Mouse (Mus musculus) left cerebral cortex, adult 2 months (tissue): ENCODE measurements at regions not wholly inside any gene's neighbourhood (a gene's known extent, or its start where the extent isn't known, plus 50 kb on each side); places are given as distances from the start of the nearest gene placed in this dataset.

Experiments
- DNase-seq, 2 experiments: peaks; one replicate each; pipeline ENCODE4 v3.0.0; 2021 to 2022; ENCODE audit warnings: low spot score in 2 of 2, mixed read lengths in 1 of 2; ENCODE audit errors: extremely low spot score in 1 of 2
- H3K27ac ChIP-seq: fragments of 200-600 bp; 2 replicates; pipeline ENCODE4 v1.8.1; 2022
- H3K4me3 ChIP-seq: fragments of 200-600 bp; 2 replicates; pipeline ENCODE4 v1.8.1; 2022
- CTCF ChIP-seq: fragments of 200-600 bp; IDR thresholded peaks from 2 replicates; pipeline ENCODE4 v1.8.1; 2022; ENCODE audit warnings: antibody characterized with exemption, mild to moderate bottlenecking, moderate library complexity
- intact Hi-C: fragments of 180-260 bp; cut with DNase I; formaldehyde crosslinking; loops from one replicate; pipeline ENCODE4 v1.15.1; 2025

DNA sequence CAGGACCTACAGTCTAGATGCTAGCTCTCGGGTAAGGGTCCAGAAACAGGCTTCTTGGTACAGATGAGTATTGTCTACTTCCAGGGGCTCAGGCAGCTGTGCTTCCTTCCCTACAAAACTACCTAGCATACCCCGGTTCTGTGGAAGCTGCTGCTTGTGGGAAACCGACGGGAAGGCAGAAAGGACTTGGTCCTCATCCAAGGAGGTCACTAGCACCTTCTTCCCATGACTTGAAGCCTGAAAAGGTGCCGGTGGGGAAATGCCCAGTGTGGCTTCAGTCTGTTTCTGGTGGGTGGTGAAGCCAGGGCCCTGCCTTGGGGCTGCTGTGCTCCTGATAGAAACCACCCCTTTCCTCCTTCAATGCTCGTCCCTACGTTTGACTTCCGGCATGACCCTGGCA, 107.5 kb downstream of the Tex29 start:
- intact Hi-C loops, result no loop called here
- Histone ChIP-seq H3K4me3 (no peak overlapping the region), H3K27ac (no peak overlapping the region)
- TF ChIP-seq CTCF, result no peak
- no peak for DNase-seq

DNA sequence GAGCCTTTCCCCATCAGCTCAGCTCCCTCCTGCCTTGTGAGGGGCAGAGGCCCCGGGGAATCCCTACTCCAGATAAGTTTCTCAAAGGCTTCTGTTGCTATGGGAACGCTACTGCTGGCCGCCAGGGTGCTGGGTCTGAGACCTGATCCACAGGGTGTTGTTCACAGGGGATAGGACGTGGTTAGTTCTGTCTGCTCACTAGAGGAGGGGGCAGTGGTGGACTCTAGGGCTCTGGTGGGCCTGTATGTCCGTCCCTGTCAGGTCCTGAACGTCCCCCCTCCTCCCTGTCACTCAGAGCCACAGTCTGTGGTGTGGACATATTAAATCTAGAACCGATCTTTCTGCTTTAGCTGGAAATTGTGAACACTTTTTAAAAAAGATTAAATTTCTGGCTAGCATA, 116.0 kb downstream of the Tex29 start:
- intact Hi-C loops, result loop anchor here (2.0 kb wide), 1 partner anchor 723 kb away; no protein-coding TSS in a partner anchor
- peak in 1 of 2 experiments; percentile 6 for DNase-seq
- no peak overlapping the region for H3K27ac ChIP-seq
- no peak overlapping the region for H3K4me3 ChIP-seq
- no peak for TF ChIP-seq CTCF

DNA sequence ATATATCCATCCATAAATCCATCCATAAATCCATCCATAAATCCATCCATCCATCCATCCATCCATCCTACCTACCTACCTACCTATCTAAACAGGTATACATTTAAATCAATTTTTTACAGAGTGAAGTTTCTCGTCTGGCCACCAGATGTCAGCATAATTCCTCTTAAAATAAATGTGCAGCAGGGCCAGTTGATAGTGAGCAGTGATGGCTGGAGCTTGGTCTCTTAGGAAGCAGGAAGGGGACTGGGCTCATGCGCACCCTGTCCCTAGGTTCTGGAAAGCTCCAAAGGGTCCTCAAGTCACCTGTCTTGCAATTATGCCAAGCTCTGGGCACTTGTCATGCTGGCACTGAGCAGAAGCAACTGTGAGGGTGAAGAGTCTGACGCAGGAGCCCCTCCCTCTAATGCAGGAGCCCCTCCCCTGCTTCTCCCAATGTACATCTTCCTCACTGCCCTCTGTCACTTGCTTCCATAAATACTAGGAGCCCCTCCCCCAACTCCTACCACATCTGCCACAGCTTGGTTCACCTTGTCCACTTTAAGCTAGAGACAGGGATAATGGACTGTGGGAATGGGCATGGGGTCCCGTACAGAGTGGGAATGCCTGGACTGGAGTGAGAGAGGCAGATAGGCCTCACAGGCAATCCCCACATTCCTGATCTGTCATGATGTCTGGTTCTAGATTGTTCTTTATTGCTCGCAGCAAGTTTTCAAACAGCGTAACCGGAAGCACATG, 116.9 kb downstream of the Tex29 start:
- peak; percentile 37 to 52 for DNase-seq
- no peak overlapping the region for H3K27ac ChIP-seq
- intact Hi-C loops, result loop anchor here (1.0 to 2.0 kb wide), 3 partner anchors 607 to 722 kb away; no protein-coding TSS in a partner anchor
- peak; percentile 70 for TF ChIP-seq CTCF
- no peak overlapping the region for H3K4me3 ChIP-seq

DNA sequence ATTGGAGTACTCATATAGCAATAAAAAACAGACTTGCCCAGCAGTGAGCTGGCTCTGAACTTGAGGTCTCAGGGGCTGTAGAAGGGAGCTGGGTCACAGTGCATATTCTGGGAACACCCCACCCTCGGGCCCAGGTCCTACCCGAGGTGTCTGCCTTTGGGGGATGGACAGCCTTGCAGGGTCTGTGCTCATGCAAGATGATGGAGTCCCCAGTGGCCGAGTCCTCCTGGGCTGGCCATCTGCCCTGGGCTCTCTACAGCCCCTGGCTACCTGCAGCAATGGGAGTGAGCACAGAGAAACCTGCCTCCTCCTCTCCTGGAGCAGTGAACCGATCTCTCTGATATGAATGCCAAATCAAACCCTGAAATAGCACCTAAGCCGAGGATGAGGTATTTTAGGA, 117.9 kb downstream of the Tex29 start:
- TF ChIP-seq CTCF, result no peak
- Histone ChIP-seq H3K4me3 (no peak overlapping the region), H3K27ac (no peak overlapping the region)
- no peak for DNase-seq
- intact Hi-C loops, result loop anchor here (2.0 kb wide), 1 partner anchor 431 kb away; no protein-coding TSS in a partner anchor

DNA sequence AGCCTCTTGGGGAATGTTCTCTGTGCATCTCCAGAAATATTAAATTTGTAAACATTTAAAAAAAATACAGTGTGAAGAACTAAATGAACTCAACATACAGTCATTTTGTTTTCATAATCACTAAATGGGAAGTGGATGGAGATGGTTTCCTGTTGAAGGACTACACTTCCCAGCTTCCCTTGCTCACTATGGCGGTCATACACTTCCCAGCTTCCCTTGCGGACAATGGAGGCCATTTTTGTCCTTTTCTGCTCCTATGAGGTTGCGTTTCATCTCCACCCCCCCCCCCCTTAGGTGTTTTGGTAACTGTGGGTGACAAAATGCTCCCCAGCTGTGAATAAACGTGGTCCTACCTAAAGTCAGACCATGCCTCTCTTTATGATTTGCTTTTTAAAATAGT, 119.2 kb downstream of the Tex29 start:
- no peak for DNase-seq
- TF ChIP-seq CTCF, result no peak
- intact Hi-C loops, result loop anchor here (2.0 kb wide), 1 partner anchor 429 kb away; no protein-coding TSS in a partner anchor
- Histone ChIP-seq H3K27ac (no peak overlapping the region), H3K4me3 (no peak overlapping the region)

DNA sequence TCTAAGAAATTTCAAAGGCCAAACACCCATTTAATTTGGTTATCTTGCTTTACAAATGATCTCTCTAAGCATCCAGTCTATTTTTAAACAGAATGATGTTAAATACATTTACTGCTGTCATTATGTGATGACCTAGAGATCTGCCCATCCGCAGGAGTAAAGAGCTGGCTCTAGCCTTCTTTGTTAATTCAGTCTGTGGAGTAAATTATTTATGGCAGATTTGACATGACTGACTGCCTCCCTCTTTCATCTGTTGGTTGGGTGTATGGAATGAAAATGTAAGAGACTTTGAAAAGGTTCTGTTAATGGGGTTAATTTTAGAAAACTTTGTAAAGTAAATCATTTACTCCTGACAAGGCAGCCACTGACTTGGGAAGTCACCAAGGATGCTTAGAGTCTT, 123.3 kb downstream of the Tex29 start:
- Histone ChIP-seq H3K27ac (no peak overlapping the region), H3K4me3 (no peak overlapping the region)
- no peak for TF ChIP-seq CTCF
- no peak for DNase-seq
- intact Hi-C loops, result no loop called here

DNA sequence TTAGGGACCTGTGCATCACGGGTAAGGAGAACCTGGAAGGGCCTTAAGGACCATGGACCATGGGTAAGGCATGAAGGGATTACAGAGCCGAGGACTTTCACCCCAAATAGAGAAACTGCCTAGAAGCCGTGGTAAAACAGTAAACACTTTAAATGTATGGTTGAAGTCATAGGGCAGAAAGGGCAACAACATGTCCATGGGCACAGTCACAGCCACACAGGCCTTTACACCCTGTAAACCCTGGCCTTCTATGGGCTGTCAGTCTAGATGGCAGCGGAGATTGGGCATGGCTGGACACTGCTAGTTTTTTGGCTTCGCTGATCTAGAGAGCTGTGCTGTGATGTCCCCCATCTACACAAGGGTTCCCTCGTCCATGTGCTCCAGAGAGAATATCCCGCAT, 127.4 kb downstream of the Tex29 start:
- TF ChIP-seq CTCF, result no peak
- Histone ChIP-seq H3K4me3 (no peak overlapping the region), H3K27ac (no peak overlapping the region)
- intact Hi-C loops, result no loop called here
- DNase-seq, result no peak

DNA sequence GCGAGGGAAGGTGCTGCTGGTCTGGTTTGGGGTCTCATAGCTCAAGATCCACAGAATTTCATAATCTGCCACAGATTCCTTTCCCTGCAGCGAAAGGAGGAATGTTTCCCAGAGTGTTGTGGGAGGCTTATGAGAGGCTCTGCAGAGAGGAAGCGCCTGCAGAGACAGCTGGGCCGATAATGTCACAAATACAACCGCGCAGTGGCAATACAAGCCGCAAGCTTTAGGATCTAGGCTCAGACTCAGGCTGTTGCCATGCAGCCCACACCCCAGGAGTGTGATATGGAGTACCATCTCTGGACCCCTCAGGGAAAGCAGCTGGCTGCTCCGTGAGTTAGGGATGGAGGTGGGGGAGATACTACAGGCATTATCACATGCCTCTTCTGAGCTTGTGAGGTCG, 130.2 kb downstream of the Tex29 start:
- no peak for TF ChIP-seq CTCF
- intact Hi-C loops, result no loop called here
- DNase-seq, result peak in 1 of 2 experiments; percentile 26
- H3K27ac ChIP-seq, result no peak overlapping the region
- no peak overlapping the region for H3K4me3 ChIP-seq

DNA sequence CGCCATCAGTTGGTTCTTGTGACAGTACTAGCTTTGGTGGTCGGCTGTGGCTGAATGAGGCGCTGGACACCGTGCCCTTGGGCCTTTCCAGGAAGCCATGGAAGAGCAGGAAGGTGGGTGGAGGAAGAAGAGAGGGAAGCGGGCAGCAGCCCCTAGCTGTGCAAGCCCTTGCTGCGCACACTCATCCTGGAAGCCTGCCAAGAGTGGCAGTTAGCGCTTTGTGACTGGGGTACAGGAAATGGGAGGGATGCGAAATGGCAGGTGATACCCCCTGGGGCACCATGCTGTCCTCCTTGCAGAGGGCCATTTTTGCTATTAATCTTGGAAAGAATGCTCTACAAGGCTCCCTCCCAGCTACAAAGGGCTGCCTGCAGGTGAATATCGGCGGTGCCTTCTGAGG, 133.2 kb downstream of the Tex29 start:
- intact Hi-C loops, result no loop called here

DNA sequence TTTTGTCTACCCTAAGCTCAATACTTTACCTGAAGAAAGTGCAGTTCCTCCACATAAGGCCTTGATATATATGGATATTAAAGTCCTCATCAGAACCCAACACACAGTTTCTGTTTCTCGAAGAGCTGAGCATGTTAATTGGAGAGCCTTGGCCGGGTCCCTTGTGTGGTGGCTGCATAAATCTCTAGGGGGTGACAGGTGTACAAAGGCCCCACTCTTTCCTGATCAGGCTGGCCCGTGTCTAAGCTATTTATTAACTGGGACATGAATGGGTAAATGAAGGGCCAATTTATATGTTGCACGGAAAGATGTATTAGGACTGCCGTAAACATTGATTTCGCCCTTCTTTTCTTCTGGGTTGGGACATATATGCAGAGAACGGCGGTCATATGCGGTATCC, 136.8 kb downstream of the Tex29 start:
- intact Hi-C loops, result no loop called here

More for the DNA sequence above, 133.2 kb downstream of the Tex29 start:
- no peak for TF ChIP-seq CTCF
- DNase-seq, result no peak
- H3K27ac ChIP-seq, result no peak overlapping the region
- H3K4me3 ChIP-seq, result no peak overlapping the region

DNA sequence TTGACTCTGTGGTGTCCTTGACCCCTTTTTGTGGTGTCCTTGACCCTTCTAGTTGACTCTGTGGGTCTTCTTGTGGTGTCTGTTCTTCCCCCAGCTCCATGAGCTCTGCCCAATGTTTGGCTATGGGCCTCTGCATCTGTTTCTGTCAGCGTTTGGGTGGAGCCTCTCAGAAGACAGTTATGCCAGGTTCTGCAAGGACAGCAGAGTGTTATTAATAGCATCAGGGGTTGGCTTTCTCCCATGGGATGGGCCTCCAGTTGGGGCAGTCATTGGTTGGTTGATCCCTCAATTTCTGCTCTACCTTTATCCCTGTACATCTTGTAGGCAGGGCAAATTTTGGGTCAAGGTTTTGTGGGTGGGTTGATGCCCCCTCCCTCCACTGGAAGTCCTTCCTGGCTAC, 138.8 kb downstream of the Tex29 start:
- DNase-seq, result no peak
- intact Hi-C loops, result no loop called here
- no peak for TF ChIP-seq CTCF
- no peak overlapping the region for H3K27ac ChIP-seq
- H3K4me3 ChIP-seq, result no peak overlapping the region

More for the DNA sequence above, 136.8 kb downstream of the Tex29 start:
- Histone ChIP-seq H3K4me3 (no peak overlapping the region), H3K27ac (no peak overlapping the region)
- TF ChIP-seq CTCF, result no peak
- no peak for DNase-seq

DNA sequence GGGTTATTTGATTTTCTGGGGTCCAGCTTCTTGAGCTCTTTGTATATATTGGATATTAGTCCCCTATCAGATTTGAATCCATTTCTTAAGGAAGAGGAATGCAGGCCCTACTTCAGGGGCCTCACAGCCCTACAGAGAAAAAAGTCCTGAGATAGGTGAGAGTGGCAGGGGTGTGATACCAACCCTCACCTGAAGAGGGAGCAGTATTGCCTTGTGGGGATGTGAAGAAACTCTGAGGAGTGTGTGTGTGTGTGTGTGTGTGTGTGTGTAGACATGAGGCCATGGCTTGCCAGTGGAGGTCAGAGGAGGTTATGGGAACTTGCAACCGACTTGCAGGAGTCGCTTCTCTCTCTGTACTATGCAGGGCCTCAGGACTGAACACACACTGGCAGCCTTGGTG, 141.2 kb downstream of the Tex29 start:
- no peak for DNase-seq
- H3K4me3 ChIP-seq, result no peak overlapping the region
- peak; percentile 36 for TF ChIP-seq CTCF
- intact Hi-C loops, result no loop called here
- no peak overlapping the region for H3K27ac ChIP-seq

DNA sequence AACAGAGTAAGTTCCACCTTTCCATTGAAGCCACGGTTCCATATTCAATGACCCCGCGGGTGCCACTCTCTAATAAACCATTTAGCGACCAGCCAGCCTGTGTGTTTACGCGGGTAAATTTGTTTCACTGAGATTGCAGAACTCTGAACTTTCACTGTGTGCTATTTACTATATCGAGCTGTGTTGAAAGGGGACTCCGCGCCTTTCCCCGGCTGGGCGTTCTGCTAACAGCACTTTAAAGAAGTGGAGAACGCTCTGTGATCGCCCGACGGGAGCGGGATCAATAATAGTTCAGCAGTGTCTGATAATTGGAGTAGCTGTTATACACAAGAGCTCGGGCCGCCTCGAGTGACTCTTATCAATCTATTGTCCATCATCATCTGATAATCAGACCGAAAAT, 149.8 kb downstream of the Tex29 start:
- no peak overlapping the region for H3K4me3 ChIP-seq

More for the DNA sequence above, 149.8 kb downstream of the Tex29 start:
- no peak for DNase-seq
- no peak overlapping the region for H3K27ac ChIP-seq
- intact Hi-C loops, result no loop called here
- no peak for TF ChIP-seq CTCF
